In genomic region chr12:11088626-11089372, GRCm38 (mm10) we compare ENCODE assay signal across 15 mouse cellular contexts.
A peak's percentile ranks its signal among the peaks of the same experiment; 100 is the strongest.
DNase-seq lines count a peak whose midpoint lies in the region; ATAC-seq lines count a peak whose summit lies in the region.
"Had no signal": no experiment of that assay in that cellular context is flagged by ENCODE, and none has a peak within 500 bp of the region (broad histone marks: within the 10 kb centered on the region; RNA-seq: fewer than 3 reads in every experiment).

No protein-coding gene starts in this region.

- no peaks in the 10 kb centered on the region; the same call in 1 of the 2 replicates for H3K36me3 ChIP-seq in kidney, embryonic 16.5 days (ENCODE audit: insufficient read depth, low read length)
- H3K36me3 ChIP-seq in embryonic facial prominence, embryonic 10.5 days (replicated peaks): no peaks in the 10 kb centered on the region
- no peaks in the 10 kb centered on the region for H3K36me3 ChIP-seq in forebrain, embryonic 15.5 days
- H3K36me3 ChIP-seq: liver, embryonic 13.5 days had no signal

- no peaks in the 10 kb centered on the region for H3K4me1 ChIP-seq in kidney, embryonic 16.5 days (ENCODE audit: insufficient read depth, low read length)
- peaks cover 3% of the 10 kb centered on the region; the same call in 1 of the 2 replicates for H3K4me1 ChIP-seq in embryonic facial prominence, embryonic 10.5 days
- no peaks in the 10 kb centered on the region for H3K4me1 ChIP-seq in forebrain, embryonic 15.5 days
- H3K4me1 ChIP-seq: liver, embryonic 13.5 days; megakaryocyte, embryonic 14.5 days had no signal

- no peak overlapping the region for H3K27ac ChIP-seq in kidney, embryonic 16.5 days (ENCODE audit: low read length)
- no peak overlapping the region; the same call in 1 of the 2 replicates for H3K27ac ChIP-seq in embryonic facial prominence, embryonic 10.5 days (replicated peaks)
- no peak overlapping the region for H3K27ac ChIP-seq in forebrain, embryonic 15.5 days (replicated peaks)
- H3K27ac ChIP-seq: liver, embryonic 13.5 days had no signal

- H3K27me3 ChIP-seq in kidney, embryonic 16.5 days (ENCODE audit: insufficient read depth, low read length): no peaks in the 10 kb centered on the region
- no peaks in the 10 kb centered on the region for H3K27me3 ChIP-seq in embryonic facial prominence, embryonic 10.5 days (replicated peaks; ENCODE audit: low read depth, poor library complexity, severe bottlenecking)
- no peaks in the 10 kb centered on the region for H3K27me3 ChIP-seq in forebrain, embryonic 15.5 days
- H3K27me3 ChIP-seq: liver, embryonic 13.5 days; megakaryocyte, embryonic 14.5 days had no signal

- WGBS in kidney, embryonic 16.5 days: 27% methylated on average over 5 of the region's 5 CpGs
- WGBS in embryonic facial prominence, embryonic 10.5 days: 61% methylated on average over 5 of the region's 5 CpGs
- WGBS in forebrain, embryonic 15.5 days: 82% methylated on average over 5 of the region's 5 CpGs

- H3K9me3 ChIP-seq in kidney, embryonic 16.5 days (ENCODE audit: low read length): no peaks in the 10 kb centered on the region
- no peaks in the 10 kb centered on the region for H3K9me3 ChIP-seq in embryonic facial prominence, embryonic 10.5 days
- H3K9me3 ChIP-seq in forebrain, embryonic 15.5 days: no peaks in the 10 kb centered on the region
- H3K9me3 ChIP-seq: liver, embryonic 13.5 days had no signal

- DNase-seq in embryo, embryonic 10.5 days (ENCODE audit: low spot score): peak; percentile 10
- DNase-seq in embryo, embryonic 10 days (ENCODE audit: low spot score): no peak
- DNase-seq in kidney, postnatal 25 days: no peak
- peak; percentile 24 for DNase-seq in embryonic facial prominence, embryonic 10.5 days (ENCODE audit: low spot score)
- peak; percentile 70 for DNase-seq in lung, postnatal 36 days
- no peak for DNase-seq in right cerebral cortex, postnatal 14 days
- DNase-seq: cerebellum, adult 18-20 months; embryo, embryonic 11 days; heart, postnatal 14 days; kidney, postnatal 14 days; liver, embryonic 13.5 days; thymus, adult 2 months had no signal

- H3K9ac ChIP-seq in kidney, embryonic 16.5 days (replicated peaks; ENCODE audit: low read length): no peak overlapping the region
- no peak overlapping the region for H3K9ac ChIP-seq in forebrain, embryonic 15.5 days (replicated peaks)
- H3K9ac ChIP-seq: liver, embryonic 13.5 days had no signal

- no peak overlapping the region for H3K4me3 ChIP-seq in kidney, embryonic 16.5 days (ENCODE audit: low read length)
- no peak overlapping the region for H3K4me3 ChIP-seq in embryonic facial prominence, embryonic 10.5 days
- H3K4me3 ChIP-seq in forebrain, embryonic 15.5 days: no peak overlapping the region
- H3K4me3 ChIP-seq: liver, embryonic 13.5 days; megakaryocyte, embryonic 14.5 days had no signal

- H3K4me2 ChIP-seq in kidney, embryonic 16.5 days (replicated peaks; ENCODE audit: low read depth, low read length): no peak overlapping the region
- H3K4me2 ChIP-seq in forebrain, embryonic 15.5 days (replicated peaks): no peak overlapping the region
- H3K4me2 ChIP-seq: liver, embryonic 13.5 days had no signal

- peak; percentile 39; the same call in 1 of the 2 replicates for ATAC-seq in kidney, embryonic 16.5 days (ENCODE audit: low FRiP score, low TSS enrichment)
- no peak for ATAC-seq in forebrain, embryonic 15.5 days (replicated peaks)

Comparison
In these comparisons a context has a peak if more than half of its experiments do, and no peak if none do; other contexts are left out.
1. DNase-seq: peak in embryo, embryonic 10.5 days (single experiment), embryonic facial prominence, embryonic 10.5 days (single experiment) and lung, postnatal 36 days (single experiment); none in embryo, embryonic 10 days (single experiment), kidney, postnatal 25 days (0 of 2) and right cerebral cortex, postnatal 14 days (single experiment).